ENCODE assay signal across 12 mouse cellular contexts in genomic region chr15:83026129-83026528, GRCm38 (mm10). TPM values are rescaled to one million over a fixed set of nuclear protein-coding genes. Genes with fewer than 3 reads are reported as not detected.
DNase-seq lines count a peak whose midpoint lies in the region; ATAC-seq lines count a peak whose summit lies in the region.
"Had no signal": no experiment of that assay in that cellular context is flagged by ENCODE, and none has a peak within 500 bp of the region (broad histone marks: within the 10 kb centered on the region; RNA-seq: fewer than 3 reads in every experiment).

No protein-coding gene starts in this region.

- DNase-seq in forebrain, embryonic 10.5 days (ENCODE audit: extremely low spot score, low spot score), result no peak
- no peak for DNase-seq in forebrain, embryonic 14.5 days (ENCODE audit: low spot score)
- peak; percentile 58 to 67 for DNase-seq in left cerebral cortex, postnatal 14 days (ENCODE audit: low spot score in 2 of 2)
- DNase-seq in left cerebral cortex, adult 18-20 months (ENCODE audit: low spot score in 2 of 2), result no peak
- DNase-seq in brain, adult 2 months (ENCODE audit: low read depth, low spot score), result peak; percentile 59
- DNase-seq in layer of hippocampus, postnatal 25 days (ENCODE audit: extremely low spot score in 1 of 2, low spot score in 1 of 2), result no peak
- DNase-seq: adrenal gland, postnatal 25 days; cerebellum, postnatal 36 days had no signal

- intact Hi-C loops in left cerebral cortex, postnatal 14 days (cut with DNase I), result no loop called here

- peaks cover 82% of the 10 kb centered on the region for H3K27me3 ChIP-seq in forebrain, embryonic 10.5 days (ENCODE audit: poor library complexity, severe bottlenecking)
- no peaks in the 10 kb centered on the region for H3K27me3 ChIP-seq in forebrain, embryonic 14.5 days (replicated peaks; ENCODE audit: control insufficient read depth, insufficient read depth, low read length)
- peaks cover 21% of the 10 kb centered on the region; the same call in 1 of the 2 replicates for H3K27me3 ChIP-seq in limb, embryonic 12.5 days
- H3K27me3 ChIP-seq: stomach, embryonic 15.5 days had no signal

- peaks cover 57% of the 10 kb centered on the region for H3K4me1 ChIP-seq in forebrain, embryonic 10.5 days
- H3K4me1 ChIP-seq in forebrain, embryonic 14.5 days (ENCODE audit: control insufficient read depth, insufficient read depth, low read length), result peaks cover 21% of the 10 kb centered on the region
- H3K4me1 ChIP-seq in limb, embryonic 12.5 days (replicated peaks), result peaks cover 52% of the 10 kb centered on the region

- no peak for ATAC-seq in forebrain, embryonic 14.5 days
- no peak for ATAC-seq in limb, embryonic 12.5 days (ENCODE audit: insufficient number of reproducible peaks, insufficient read depth, low FRiP score, low TSS enrichment, low read depth)
- no peak for ATAC-seq in activated CD4-positive, CD25-positive, alpha-beta regulatory T cell, adult 4 months
- ATAC-seq: inflammation-experienced regulatory T-cells, adult 6 months had no signal

- H3K4me2 ChIP-seq in forebrain, embryonic 14.5 days (ENCODE audit: low read length), result no peak overlapping the region
- H3K4me2 ChIP-seq in limb, embryonic 12.5 days, result peak overlapping the region; percentile 38

- no peaks in the 10 kb centered on the region for H3K36me3 ChIP-seq in forebrain, embryonic 10.5 days (replicated peaks)
- no peaks in the 10 kb centered on the region for H3K36me3 ChIP-seq in forebrain, embryonic 14.5 days (ENCODE audit: control insufficient read depth, insufficient read depth, low read length)
- H3K36me3 ChIP-seq in limb, embryonic 12.5 days, result no peaks in the 10 kb centered on the region
- H3K36me3 ChIP-seq: stomach, embryonic 15.5 days had no signal

- H3K4me3 ChIP-seq in forebrain, embryonic 10.5 days, result no peak overlapping the region
- no peak overlapping the region for H3K4me3 ChIP-seq in forebrain, embryonic 14.5 days (ENCODE audit: low read depth, low read length)
- H3K4me3 ChIP-seq in limb, embryonic 12.5 days (replicated peaks), result no peak overlapping the region
- H3K4me3 ChIP-seq: stomach, embryonic 15.5 days had no signal

- no peaks in the 10 kb centered on the region for H3K9me3 ChIP-seq in forebrain, embryonic 10.5 days
- H3K9me3 ChIP-seq in forebrain, embryonic 14.5 days (replicated peaks; ENCODE audit: control insufficient read depth, low read length), result no peaks in the 10 kb centered on the region
- H3K9me3 ChIP-seq in limb, embryonic 12.5 days, result no peaks in the 10 kb centered on the region
- H3K9me3 ChIP-seq: stomach, embryonic 15.5 days had no signal

- H3K9ac ChIP-seq in forebrain, embryonic 14.5 days (ENCODE audit: low read length), result no peak overlapping the region
- H3K9ac ChIP-seq in limb, embryonic 12.5 days (replicated peaks), result no peak overlapping the region; the same call in 1 of the 2 replicates
- H3K9ac ChIP-seq: stomach, embryonic 15.5 days had no signal

- 64% methylated on average over 8 of the region's 8 CpGs for WGBS in forebrain, embryonic 10.5 days
- 54% methylated on average over 8 of the region's 8 CpGs for WGBS in forebrain, embryonic 14.5 days
- WGBS in limb, embryonic 12.5 days, result 28% methylated on average over 8 of the region's 8 CpGs

- 0 out of 2 replicates have a peak overlapping the region, but pooled peaks have one; percentile 48 for H3K27ac ChIP-seq in forebrain, embryonic 10.5 days
- no peak overlapping the region for H3K27ac ChIP-seq in forebrain, embryonic 14.5 days (ENCODE audit: low read depth, low read length)
- H3K27ac ChIP-seq in limb, embryonic 12.5 days, result peak overlapping the region; percentile 78
- H3K27ac ChIP-seq: stomach, embryonic 15.5 days had no signal

RNA-seq across cellular contexts. Expression of gene Nfam1, which starts 7.0 kb away (rescaled TPM):
- polyA plus RNA-seq in forebrain, embryonic 10.5 days (2016; fragmentation: Nextera tagmentation; extraction: Ambion mirVana), result 1.6 and 2.3 TPM in 2 replicates
- 1.2 and 2.0 TPM in 2 replicates for polyA plus RNA-seq in forebrain, embryonic 14.5 days (2014; fragmentation: Nextera tagmentation; extraction: Ambion mirVana)
- 1 to 10 TPM; 2.2 to 2.9 TPM for total RNA-seq in left cerebral cortex, postnatal 14 days (2021)
- 1 to 10 TPM; 2.4 to 2.6 TPM for total RNA-seq in left cerebral cortex, adult 18-20 months (2021)
- polyA plus RNA-seq in limb, embryonic 12.5 days (2016; fragmentation: Nextera tagmentation; extraction: Ambion mirVana), result 3.0 TPM in 2 replicates
- total RNA-seq in layer of hippocampus, postnatal 25 days (2021), result 1 to 10 TPM; 2.5 to 2.7 TPM
- under 1 TPM; 0.04 to 0.97 TPM for polyA plus RNA-seq in activated CD4-positive, CD25-positive, alpha-beta regulatory T cell, adult 4 months (2017; shearing (Covaris generic))

RNA-seq across cellular contexts. Expression of gene Tcf20, which starts 38.5 kb away (rescaled TPM):
- 6.5 and 7.1 TPM in 2 replicates for polyA plus RNA-seq in forebrain, embryonic 10.5 days (2016; fragmentation: Nextera tagmentation; extraction: Ambion mirVana)
- polyA plus RNA-seq in forebrain, embryonic 14.5 days (2014; fragmentation: Nextera tagmentation; extraction: Ambion mirVana), result 17.1 and 17.4 TPM in 2 replicates
- total RNA-seq in left cerebral cortex, postnatal 14 days (2021), result 100 to 1,000 TPM; 127 to 151 TPM
- total RNA-seq in left cerebral cortex, adult 18-20 months (2021), result 100 to 1,000 TPM; 233 to 245 TPM
- 12.1 and 13.6 TPM in 2 replicates for polyA plus RNA-seq in limb, embryonic 12.5 days (2016; fragmentation: Nextera tagmentation; extraction: Ambion mirVana)
- 100 to 1,000 TPM; 213 TPM for total RNA-seq in layer of hippocampus, postnatal 25 days (2021)
- polyA plus RNA-seq in activated CD4-positive, CD25-positive, alpha-beta regulatory T cell, adult 4 months (2017; shearing (Covaris generic)), result 10 to 100 TPM; 12.2 to 16.0 TPM

Comparison
In these comparisons a context has a peak if more than half of its experiments do, and no peak if none do; other contexts are left out.
1. DNase-seq: peak in left cerebral cortex, postnatal 14 days (2 of 2) and brain, adult 2 months (single experiment); none in forebrain, embryonic 10.5 days (single experiment), forebrain, embryonic 14.5 days (single experiment), left cerebral cortex, adult 18-20 months (0 of 2) and layer of hippocampus, postnatal 25 days (0 of 2).